Mouse (Mus musculus): ENCODE data around the gene Tnnc1.

DNA sequence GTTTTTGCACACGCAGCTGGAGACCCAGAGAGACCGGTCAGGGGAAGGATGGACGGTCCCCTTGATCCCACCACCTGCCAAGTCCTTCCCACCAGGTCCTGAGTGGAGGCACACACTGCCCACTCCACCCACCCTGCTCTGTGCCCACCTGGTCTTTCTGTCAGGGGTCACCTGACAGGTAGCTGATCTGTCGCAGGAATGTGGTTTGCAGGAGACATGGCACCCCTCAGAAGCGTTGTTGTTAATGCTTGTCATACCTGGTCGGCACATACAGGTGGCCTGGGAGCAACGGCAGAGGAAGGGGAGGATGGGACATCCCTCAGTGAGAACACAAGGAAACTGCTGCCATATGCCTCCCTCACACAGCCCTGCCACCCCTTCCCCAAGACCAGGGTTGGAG is 46.9 kb upstream of the Tnnc1 start:
- no peak for TF ChIP-seq CTCF (IDR thresholded peaks at IDR 0.05; ENCODE audit: low read depth)
- no peak for TF ChIP-seq EP300 (optimal IDR thresholded peaks at IDR 0.05)

Measured in stomach, postnatal 0 days (tissue).